Mouse (Mus musculus): ENCODE data around the gene Map3k4.

GRCm38 (mm10) chr17:12182702-12183485 is 135.7 kb downstream of the Map3k4 start:
- TF ChIP-seq CTCF (IDR thresholded peaks at IDR 0.05; ENCODE audit: borderline replicate concordance, insufficient read depth, low read depth, low read length) (no peak), POLR2A (IDR thresholded peaks at IDR 0.05; ENCODE audit: borderline replicate concordance, insufficient read depth, low read length) (no peak)
